Mouse (Mus musculus) gastrocnemius, adult 2 months (tissue): ENCODE data around the gene Pde9a. TPM values are rescaled to one million over a fixed set of nuclear protein-coding genes. Genes with fewer than 3 reads are reported as not detected.
A peak's percentile ranks its signal among the peaks of the same experiment; 100 is the strongest.

Source experiments
- DNase-seq: peaks from one replicate; pipeline ENCODE4 v3.0.0; 2022
- H3K27ac ChIP-seq: fragments of 200-600 bp; 2 replicates; pipeline ENCODE4 v1.8.1; 2022; ENCODE audit warnings: mild to moderate bottlenecking
- H3K4me3 ChIP-seq: fragments of 200-600 bp; 2 replicates; pipeline ENCODE4 v1.8.1; 2022; ENCODE audit warnings: mild to moderate bottlenecking, moderate library complexity
- CTCF ChIP-seq: fragments of 200-600 bp; IDR thresholded peaks from 2 replicates; pipeline ENCODE4 v1.8.1; 2022; ENCODE audit warnings: antibody characterized with exemption, mild to moderate bottlenecking, moderate library complexity
- intact Hi-C: fragments of 180-260 bp; cut with DNase I; formaldehyde crosslinking; loops from one replicate; pipeline ENCODE4 v1.15.1; 2025
- total RNA-seq, 2 experiments: library from RNA; stranded (reverse); gene quantifications; 2 replicates each; pipeline ENCODE4 v1.2.3; 2021

The Pde9a gene
- total RNA-seq, 2 experiments from 2014 or later, result 1.8 to 3.3 TPM

DNA sequence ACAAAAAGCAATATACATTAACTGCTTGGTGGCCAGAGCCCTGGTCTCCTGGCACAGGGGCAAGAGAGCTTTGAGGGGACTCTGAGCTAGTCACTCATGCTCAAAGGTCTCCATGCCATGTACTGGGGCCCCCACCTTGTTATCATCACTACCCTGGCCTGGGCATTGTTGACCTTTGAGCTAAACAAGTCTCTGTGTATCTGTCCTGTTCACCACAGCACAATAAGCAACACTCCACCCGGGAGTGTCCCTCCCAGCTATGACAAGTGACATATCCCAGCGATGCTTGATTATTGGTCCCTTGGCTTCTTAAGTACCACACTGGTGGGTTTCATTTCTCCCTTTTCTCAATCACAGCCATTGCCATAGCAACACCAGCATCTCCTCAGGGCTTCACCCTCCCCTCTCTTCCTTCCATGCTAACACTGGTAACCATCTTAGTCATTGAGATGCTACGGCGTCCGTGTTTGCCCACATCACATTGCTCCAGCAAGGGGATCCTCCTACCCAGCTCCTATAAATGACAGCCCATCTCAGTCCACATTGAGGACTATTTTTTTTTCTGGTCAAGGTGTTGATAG is 20.3 kb upstream of the Pde9a start:
- no peak for TF ChIP-seq CTCF
- intact Hi-C loops, result no loop called here

GRCm38 (mm10) chr17:31370221-31370620 is 15.8 kb upstream of the Pde9a start:
- H3K4me3 ChIP-seq, result no peak overlapping the region
- TF ChIP-seq CTCF, result no peak
- intact Hi-C loops, result no loop called here
- no peak for DNase-seq
- no peak overlapping the region for H3K27ac ChIP-seq

More for the DNA sequence above, 20.3 kb upstream of the Pde9a start:
- Histone ChIP-seq H3K4me3 (no peak overlapping the region), H3K27ac (no peak overlapping the region)
- no peak for DNase-seq

- intact Hi-C loops, result no loop called here
- DNase-seq, result no peak
- H3K4me3 ChIP-seq, result no peak overlapping the region
- no peak for TF ChIP-seq CTCF
- no peak overlapping the region for H3K27ac ChIP-seq
Measured at GRCm38 (mm10) chr17:31370931-31371330, 15.1 kb upstream of the Pde9a start.

- no peak overlapping the region for H3K27ac ChIP-seq
- DNase-seq, result peak; percentile 68
- peak; percentile 92 for TF ChIP-seq CTCF
- intact Hi-C loops, result loop anchor here (1.0 to 2.0 kb wide), 2 partner anchors 114 to 287 kb away; no protein-coding TSS in a partner anchor
- peak overlapping the region; percentile 28; the same call in 1 of the 2 replicates for H3K4me3 ChIP-seq
Measured at GRCm38 (mm10) chr17:31377961-31378360, 8.0 kb upstream of the Pde9a start.

DNA sequence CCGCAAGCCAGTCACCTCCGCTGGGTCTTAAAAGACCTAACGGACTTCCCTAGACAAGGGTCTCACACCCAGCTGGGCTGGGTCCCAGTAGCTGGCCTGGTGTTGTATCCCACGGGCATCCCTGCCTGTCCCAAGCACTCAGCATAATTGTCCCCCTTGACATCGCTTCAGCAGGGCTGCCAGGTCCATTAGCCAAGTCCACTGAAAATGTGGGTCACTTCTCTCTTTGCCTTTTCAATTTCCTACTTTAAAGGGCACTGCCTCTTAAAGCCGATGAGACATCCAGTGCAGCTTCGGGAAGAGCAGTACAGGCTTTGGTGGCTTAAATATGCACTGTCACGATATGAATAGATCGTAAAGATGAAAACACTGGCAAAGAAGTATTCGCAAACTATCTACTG is 7.6 kb upstream of the Pde9a start:
- TF ChIP-seq CTCF, result no peak
- intact Hi-C loops, result loop anchor here (1.0 to 2.0 kb wide), 2 partner anchors 114 to 286 kb away; no protein-coding TSS in a partner anchor
- peak overlapping the region; percentile 28; the same call in 1 of the 2 replicates for H3K4me3 ChIP-seq
- peak; percentile 45 for DNase-seq
- 0 out of 2 replicates have a peak overlapping the region, but pooled peaks have one; percentile 41 for H3K27ac ChIP-seq

- H3K4me3 ChIP-seq, result no peak overlapping the region
- DNase-seq, result no peak
- TF ChIP-seq CTCF, result no peak
- H3K27ac ChIP-seq, result no peak overlapping the region
- intact Hi-C loops, result loop anchor here (2.0 kb wide), 1 partner anchor 286 kb away; no protein-coding TSS in a partner anchor
Measured at GRCm38 (mm10) chr17:31379086-31379485, 6.9 kb upstream of the Pde9a start.

DNA sequence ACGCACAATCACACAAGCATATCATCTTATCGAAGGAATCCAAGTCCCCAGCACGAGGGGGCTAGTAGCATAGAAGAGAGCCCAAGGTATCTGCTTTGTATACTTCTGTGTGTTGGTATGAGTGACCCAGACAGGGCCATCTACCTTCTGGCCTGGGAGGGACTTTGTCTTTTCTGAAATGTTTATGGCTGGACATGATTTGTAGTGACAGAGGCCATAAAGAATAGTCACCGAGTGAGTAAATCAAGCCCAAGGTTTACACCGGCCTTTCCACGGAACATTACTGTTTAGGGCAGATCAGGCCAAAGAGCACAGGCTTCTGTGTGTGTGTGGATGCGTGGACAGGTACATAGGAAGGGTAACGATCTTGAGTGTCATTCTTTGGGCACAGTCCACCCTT is 6.1 kb upstream of the Pde9a start:
- no peak overlapping the region for H3K27ac ChIP-seq
- no peak for DNase-seq
- intact Hi-C loops, result loop anchor here (2.0 kb wide), 1 partner anchor 285 kb away; no protein-coding TSS in a partner anchor
- no peak overlapping the region for H3K4me3 ChIP-seq
- no peak for TF ChIP-seq CTCF

GRCm38 (mm10) chr17:31383320-31383719 is 2.7 kb upstream of the Pde9a start:
- no peak for TF ChIP-seq CTCF
- intact Hi-C loops, result no loop called here
- H3K4me3 ChIP-seq, result no peak overlapping the region
- H3K27ac ChIP-seq, result no peak overlapping the region
- no peak for DNase-seq

- peak; percentile 47 for DNase-seq
- no peak for TF ChIP-seq CTCF
- intact Hi-C loops, result loop anchor here (2.0 kb wide), 1 partner anchor 48 kb away; no protein-coding TSS in a partner anchor
- Histone ChIP-seq H3K27ac (peak overlapping the region; percentile 71), H3K4me3 (peak overlapping the region; percentile 74)
Measured at GRCm38 (mm10) chr17:31384968-31385627, 912 bp upstream of the Pde9a start.

DNA sequence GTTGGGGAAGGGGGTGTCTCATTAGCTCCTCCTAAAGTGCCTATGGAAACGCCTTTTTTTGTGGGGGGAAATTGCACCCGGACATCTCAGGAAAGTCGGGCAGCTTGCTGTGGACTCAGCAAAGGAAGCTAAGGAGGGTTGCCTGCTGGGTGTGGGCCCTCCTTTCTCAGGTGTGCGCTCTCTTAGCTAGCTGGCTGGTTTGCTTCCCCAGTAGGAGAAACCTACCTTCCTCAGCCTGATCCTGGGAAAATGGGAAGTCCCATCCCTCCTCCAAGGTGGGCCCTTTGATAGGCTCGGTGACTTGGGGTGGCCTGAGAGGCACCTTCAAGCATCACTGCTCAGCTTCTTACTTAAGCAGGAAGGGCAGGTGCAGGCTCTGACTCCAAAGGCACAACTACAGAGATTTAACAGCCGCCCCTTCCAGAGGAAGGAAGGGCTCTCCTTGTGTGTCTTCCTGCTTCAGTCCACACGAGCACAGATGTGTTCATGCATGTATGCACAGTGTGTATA is 811 bp downstream of the Pde9a start:
- TF ChIP-seq CTCF, result no peak
- peak overlapping the region; percentile 74 for H3K4me3 ChIP-seq
- intact Hi-C loops, result no loop called here
- H3K27ac ChIP-seq, result peak overlapping the region; percentile 70
- no peak for DNase-seq

GRCm38 (mm10) chr17:31389432-31390050 is 3.5 kb downstream of the Pde9a start:
- Histone ChIP-seq H3K4me3 (no peak overlapping the region), H3K27ac (no peak overlapping the region)
- intact Hi-C loops, result no loop called here
- no peak for DNase-seq
- TF ChIP-seq CTCF, result no peak

DNA sequence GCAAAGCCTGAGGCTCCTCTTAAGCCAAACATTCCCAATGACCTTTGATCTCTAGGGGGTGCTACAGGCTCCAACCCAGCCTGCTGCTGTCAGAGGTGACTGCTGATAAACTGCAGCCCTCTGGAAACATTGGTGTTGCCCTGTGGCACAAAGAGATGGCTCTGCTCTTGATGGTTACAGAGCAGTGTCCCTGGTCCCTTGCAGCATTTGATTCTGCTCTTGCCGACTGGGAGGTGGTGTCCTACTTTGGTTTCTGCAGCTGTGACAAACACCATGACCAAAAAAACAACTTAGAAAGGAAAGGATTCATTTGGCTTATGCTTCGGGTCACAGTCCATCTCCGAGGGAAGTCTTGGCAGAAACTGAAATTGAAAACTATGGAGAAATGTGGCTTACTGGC is 5.5 kb downstream of the Pde9a start:
- no peak for TF ChIP-seq CTCF
- intact Hi-C loops, result no loop called here
- no peak overlapping the region for H3K27ac ChIP-seq
- no peak overlapping the region for H3K4me3 ChIP-seq
- DNase-seq, result no peak

- no peak for DNase-seq
- Histone ChIP-seq H3K4me3 (no peak overlapping the region), H3K27ac (no peak overlapping the region)
- TF ChIP-seq CTCF, result no peak
- intact Hi-C loops, result no loop called here
Measured at GRCm38 (mm10) chr17:31392041-31392440, 6.0 kb downstream of the Pde9a start.
